Mouse (Mus musculus) hindbrain, embryonic 14.5 days (tissue): Measurements from ENCODE around the gene P2rx3. TPM values are rescaled to one million over a fixed set of nuclear protein-coding genes. Genes with fewer than 3 reads are reported as not detected.

Experiments
- ATAC-seq: fragments of 200-750 bp; cut with Nextera tagmentation; 2 replicates; pipeline ENCODE4 v1.8.0; 2017; ENCODE audit warnings: moderate number of reproducible peaks, mild to moderate bottlenecking, moderate TSS enrichment, moderate library complexity; ENCODE audit not compliant: low FRiP score
- DNase-seq: peaks from one replicate; pipeline ENCODE4 v3.0.0-alpha.2; 2015; ENCODE audit warnings: low spot score
- H3K27ac ChIP-seq: fragments of 300-500 bp; sonication (generic); 2 replicates; pipeline ENCODE4 v1.5.1; 2014; ENCODE audit warnings: mild to moderate bottlenecking, moderate library complexity
- H3K27me3 ChIP-seq: fragments of 300-500 bp; sonication (generic); 2 replicates; pipeline ENCODE4 v1.6.1; 2014; ENCODE audit warnings: mild to moderate bottlenecking, low read length, mixed read lengths; ENCODE audit not compliant: control insufficient read depth, insufficient read depth
- H3K36me3 ChIP-seq: fragments of 300-500 bp; sonication (generic); replicated peaks from 2 replicates; pipeline ENCODE4 v1.6.1; 2014; ENCODE audit not compliant: control insufficient read depth, insufficient read depth
- H3K4me1 ChIP-seq: fragments of 300-500 bp; sonication (generic); replicated peaks from 2 replicates; pipeline ENCODE4 v1.6.1; 2014; ENCODE audit warnings: antibody characterized with exemption, low read length, mixed read lengths; ENCODE audit not compliant: control insufficient read depth, insufficient read depth
- H3K4me2 ChIP-seq: fragments of 300-500 bp; sonication (generic); replicated peaks from 2 replicates; pipeline ENCODE4 v1.6.1; 2014; ENCODE audit warnings: mild to moderate bottlenecking, moderate library complexity
- H3K4me3 ChIP-seq: fragments of 300-500 bp; sonication (generic); replicated peaks from 2 replicates; pipeline ENCODE4 v1.5.1; 2014; ENCODE audit warnings: mild to moderate bottlenecking, low read length
- H3K9ac ChIP-seq: fragments of 300-500 bp; sonication (generic); 2 replicates; pipeline ENCODE4 v1.6.1; 2014
- H3K9me3 ChIP-seq: fragments of 300-500 bp; sonication (generic); 2 replicates; pipeline ENCODE4 v1.6.1; 2016; ENCODE audit warnings: low read length; ENCODE audit not compliant: control insufficient read depth
- WGBS: fragments of 180-500 bp; shearing (Covaris S2); extraction: QIAGEN DNeasy Blood & Tissue Kit; methylation state at CpG from one replicate; pipeline ENCODE4 v1.1.7; 2014; 5-methylcytosine and 5-hydroxymethylcytosine counted together
- polyA plus RNA-seq: library from polyadenylated mRNA; unstranded; fragments of >200 nt; fragmentation: Nextera tagmentation; extraction: Ambion mirVana; gene quantifications from 2 replicates; pipeline ENCODE4 v1.2.1, GENCODE M21; 2014

P2rx3 gene
- polyA plus RNA-seq, 1 experiment from 2014 or later = 2.9 TPM

- DNase-seq = no peak
- Histone ChIP-seq H3K27me3 (no peaks in the 10 kb centered on the region), H3K9me3 (no peaks in the 10 kb centered on the region), H3K36me3 (no peaks in the 10 kb centered on the region), H3K4me3 (no peak overlapping the region), H3K9ac (no peak overlapping the region), H3K27ac (no peak overlapping the region), H3K4me2 (no peak overlapping the region), H3K4me1 (no peaks in the 10 kb centered on the region)
- WGBS = 95% methylated on average over 2 of the region's 2 CpGs
- ATAC-seq = no peak
These were observed 61.7 kb downstream of the P2rx3 start for GRCm38 (mm10) chr2:84975580-84975979.

GRCm38 (mm10) chr2:84967318-84967991, 69.8 kb downstream of the P2rx3 start:
- Histone ChIP-seq H3K27me3 (no peaks in the 10 kb centered on the region), H3K27ac (no peak overlapping the region), H3K4me3 (no peak overlapping the region), H3K9me3 (no peaks in the 10 kb centered on the region), H3K36me3 (no peaks in the 10 kb centered on the region), H3K4me2 (no peak overlapping the region), H3K4me1 (no peaks in the 10 kb centered on the region), H3K9ac (no peak overlapping the region)
- WGBS = 94% methylated on average over 5 of the region's 5 CpGs
- DNase-seq (no peak), ATAC-seq (no peak)

- no peak for ATAC-seq
- H3K36me3 ChIP-seq = no peaks in the 10 kb centered on the region
- H3K9me3 ChIP-seq = no peaks in the 10 kb centered on the region
- H3K27ac ChIP-seq = no peak overlapping the region
- H3K4me2 ChIP-seq = no peak overlapping the region
- DNase-seq = no peak
- no peaks in the 10 kb centered on the region for H3K4me1 ChIP-seq
- no peak overlapping the region for H3K9ac ChIP-seq
- 90% methylated on average over 7 of the region's 7 CpGs for whole genome bisulfite sequencing
- H3K4me3 ChIP-seq = no peak overlapping the region
- H3K27me3 ChIP-seq = no peaks in the 10 kb centered on the region
These were observed 73.0 kb downstream of the P2rx3 start for GRCm38 (mm10) chr2:84964111-84964801.

- no peak overlapping the region for H3K4me2 ChIP-seq
- WGBS = 26% methylated on average over 6 of the region's 6 CpGs
- H3K4me3 ChIP-seq = no peak overlapping the region
- H3K27ac ChIP-seq = no peak overlapping the region
- ATAC-seq = no peak
- no peaks in the 10 kb centered on the region for H3K27me3 ChIP-seq
- no peaks in the 10 kb centered on the region for H3K36me3 ChIP-seq
- H3K9me3 ChIP-seq = no peaks in the 10 kb centered on the region
- DNase-seq = no peak
- no peaks in the 10 kb centered on the region for H3K4me1 ChIP-seq
- no peak overlapping the region for H3K9ac ChIP-seq
These were observed 74.3 kb downstream of the P2rx3 start for GRCm38 (mm10) chr2:84962906-84963507.

- Histone ChIP-seq H3K9me3 (no peaks in the 10 kb centered on the region), H3K4me2 (no peak overlapping the region), H3K4me3 (no peak overlapping the region), H3K36me3 (no peaks in the 10 kb centered on the region), H3K27me3 (no peaks in the 10 kb centered on the region), H3K27ac (no peak overlapping the region), H3K4me1 (no peaks in the 10 kb centered on the region), H3K9ac (no peak overlapping the region)
- no peak for DNase-seq
- WGBS = 73% methylated on average over 3 of the region's 3 CpGs
- no peak for ATAC-seq
These were observed 75.4 kb downstream of the P2rx3 start for GRCm38 (mm10) chr2:84961901-84962300.

DNA sequence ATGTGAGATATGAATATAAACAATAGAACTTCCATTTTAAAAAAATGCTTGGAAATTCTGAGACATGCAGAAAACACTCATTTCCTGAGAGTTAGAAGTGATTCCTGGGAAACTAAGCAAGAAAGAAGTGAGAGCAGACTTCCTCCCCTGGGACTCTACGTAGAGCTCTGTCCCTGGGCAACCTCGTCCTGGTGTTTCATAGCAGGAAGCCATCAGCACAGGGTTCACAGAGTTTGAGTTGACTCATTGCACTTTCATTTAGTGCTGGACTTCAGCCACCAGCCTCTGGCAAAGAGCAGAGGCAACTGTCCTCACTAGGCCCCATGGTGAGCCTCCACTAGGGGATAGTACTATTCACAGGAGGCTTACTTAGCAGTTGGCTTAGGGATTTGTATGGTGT, 76.0 kb downstream of the P2rx3 start:
- WGBS = 81% methylated on average over 2 of the region's 2 CpGs
- no peak overlapping the region for H3K4me3 ChIP-seq
- no peaks in the 10 kb centered on the region for H3K36me3 ChIP-seq
- no peak overlapping the region for H3K27ac ChIP-seq
- no peaks in the 10 kb centered on the region for H3K27me3 ChIP-seq
- no peak overlapping the region for H3K4me2 ChIP-seq
- H3K9me3 ChIP-seq = no peaks in the 10 kb centered on the region
- no peaks in the 10 kb centered on the region for H3K4me1 ChIP-seq
- ATAC-seq (no peak), DNase-seq (no peak)
- no peak overlapping the region for H3K9ac ChIP-seq

- WGBS = 90% methylated on average over 11 of the region's 11 CpGs
These were observed 78.5 kb downstream of the P2rx3 start for GRCm38 (mm10) chr2:84958588-84959264.

DNA sequence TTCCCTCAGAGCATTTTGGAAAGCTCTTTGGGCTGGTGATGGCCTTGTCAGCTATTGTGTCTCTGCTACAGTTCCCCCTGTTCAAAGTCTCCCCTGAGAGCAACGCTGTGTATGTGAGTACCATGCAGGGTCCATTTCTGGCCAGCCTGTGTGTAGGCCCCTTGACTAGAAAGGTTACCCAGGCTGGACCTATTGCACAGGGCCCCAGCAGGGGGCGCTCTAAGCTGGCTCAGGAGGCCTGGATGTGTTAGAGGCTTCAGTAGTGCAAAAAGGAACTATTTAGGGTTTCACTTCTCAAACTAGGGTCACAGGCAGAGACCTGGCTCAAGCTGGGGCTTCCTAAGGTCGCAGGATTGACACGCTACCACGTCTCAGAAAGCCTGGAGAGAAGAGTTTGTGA, 81.0 kb downstream of the P2rx3 start:
- 66% methylated on average over 5 of the region's 5 CpGs for WGBS
- DNase-seq (peak; percentile 36), ATAC-seq (peak; percentile 57; the same call in 1 of the 2 replicates)

More at GRCm38 (mm10) chr2:84958588-84959264, 78.5 kb downstream of the P2rx3 start:
- H3K9me3 ChIP-seq = no peaks in the 10 kb centered on the region
- DNase-seq (no peak), ATAC-seq (no peak)
- no peaks in the 10 kb centered on the region for H3K4me1 ChIP-seq
- H3K4me3 ChIP-seq = no peak overlapping the region
- no peak overlapping the region for H3K4me2 ChIP-seq
- H3K27ac ChIP-seq = no peak overlapping the region
- H3K9ac ChIP-seq = no peak overlapping the region
- H3K27me3 ChIP-seq = no peaks in the 10 kb centered on the region
- H3K36me3 ChIP-seq = no peaks in the 10 kb centered on the region

GRCm38 (mm10) chr2:84955435-84955834, 81.8 kb downstream of the P2rx3 start:
- Histone ChIP-seq H3K4me3 (no peak overlapping the region), H3K27ac (no peak overlapping the region), H3K4me1 (no peaks in the 10 kb centered on the region), H3K4me2 (no peak overlapping the region), H3K27me3 (no peaks in the 10 kb centered on the region), H3K9ac (no peak overlapping the region), H3K36me3 (no peaks in the 10 kb centered on the region), H3K9me3 (no peaks in the 10 kb centered on the region)
- no peak for ATAC-seq
- 93% methylated on average over 9 of the region's 9 CpGs for WGBS
- no peak for DNase-seq

More for the DNA sequence above, 81.0 kb downstream of the P2rx3 start:
- no peaks in the 10 kb centered on the region for H3K9me3 ChIP-seq
- H3K4me1 ChIP-seq = no peaks in the 10 kb centered on the region
- no peak overlapping the region for H3K27ac ChIP-seq
- H3K27me3 ChIP-seq = no peaks in the 10 kb centered on the region
- H3K4me3 ChIP-seq = no peak overlapping the region
- H3K4me2 ChIP-seq = no peak overlapping the region
- no peak overlapping the region for H3K9ac ChIP-seq
- H3K36me3 ChIP-seq = no peaks in the 10 kb centered on the region
